Mouse (Mus musculus) G1E (cell line): ENCODE measurements around the gene Rmdn3.
A peak's percentile ranks its signal among the peaks of the same experiment; 100 is the strongest.

ENCODE experiments used
- CTCF ChIP-seq: IDR thresholded peaks from 2 replicates; pipeline ENCODE4 v1.5.1; 2012; ENCODE audit warnings: low read depth, low read length, inconsistent platforms, mixed read lengths
- GATA1 ChIP-seq: IDR thresholded peaks from 2 replicates; pipeline ENCODE4 v1.6.1; 2012; ENCODE audit warnings: borderline replicate concordance, low read length, inconsistent platforms, mixed read lengths
- GATA2 ChIP-seq: IDR thresholded peaks from 2 replicates; pipeline ENCODE4 v1.6.1; 2012; ENCODE audit warnings: low read depth, low read length, inconsistent platforms, borderline replicate concordance
- POLR2AphosphoS5 ChIP-seq: IDR thresholded peaks from 2 replicates; pipeline ENCODE4 v1.6.1; 2012; ENCODE audit warnings: low read depth, low read length, inconsistent platforms; ENCODE audit not compliant: insufficient replicate concordance
- TAL1 ChIP-seq: conservative IDR thresholded peaks from 2 replicates; pipeline ENCODE4 v1.6.1; 2012; ENCODE audit warnings: low read depth, low read length, inconsistent platforms, mixed read lengths

DNA sequence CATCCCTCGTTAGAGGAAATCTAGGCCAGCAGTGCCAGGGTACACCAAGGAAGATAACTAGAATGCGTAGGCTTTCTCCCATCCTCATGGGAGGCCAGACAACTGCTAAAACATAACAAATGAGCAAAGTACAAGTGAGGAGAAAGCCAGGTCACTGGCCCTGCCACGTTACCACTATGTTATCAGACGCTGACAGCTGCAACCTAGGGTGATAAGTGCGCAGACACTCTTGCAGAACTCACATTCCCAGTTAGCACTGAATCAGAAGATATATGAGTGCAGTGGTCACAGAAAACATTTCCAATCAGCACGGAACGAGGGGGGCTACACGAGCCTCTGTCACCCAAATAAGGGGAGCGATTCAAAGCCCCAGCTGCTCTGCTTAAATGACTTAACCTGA, 1.4 kb downstream of the Rmdn3 start:
- no peak for TF ChIP-seq GATA1
- TF ChIP-seq CTCF = no peak
- no peak for TF ChIP-seq POLR2AphosphoS5
- 0 out of 2 replicates have a peak, but pooled peaks have one; percentile 57 for TF ChIP-seq GATA2
- TF ChIP-seq TAL1 = peak; percentile 91
